Mouse (Mus musculus) lung, adult 2 months (tissue): ENCODE results near the gene Tekt4.

Experiments used
- CTCF ChIP-seq: fragments of 200-500 bp; IDR thresholded peaks from 2 replicates; pipeline ENCODE4 v1.5.1; 2011; ENCODE audit warnings: mild to moderate bottlenecking, low read length, control low read depth; ENCODE audit not compliant: insufficient read depth
- POLR2A ChIP-seq: fragments of 200-500 bp; IDR thresholded peaks from 2 replicates; pipeline ENCODE4 v1.6.1; 2011; ENCODE audit warnings: low read depth, mild to moderate bottlenecking, control low read depth, low read length, borderline replicate concordance; ENCODE audit errors: extremely low read depth

- TF ChIP-seq CTCF (no peak), POLR2A (no peak)
Measured at GRCm38 (mm10) chr17:25502599-25502998, 48.2 kb downstream of the Tekt4 start.
